Mouse (Mus musculus) embryonic facial prominence, embryonic 14.5 days (tissue): Measurements from ENCODE around the gene Olfr549. TPM values are rescaled to one million over a fixed set of nuclear protein-coding genes. Genes with fewer than 3 reads are reported as not detected.

Source experiments
- ATAC-seq: fragments of 200-750 bp; cut with Nextera tagmentation; 2 replicates; pipeline ENCODE4 v1.8.0; 2017; ENCODE audit warnings: low read depth, moderate number of reproducible peaks, moderate TSS enrichment
- DNase-seq: peaks from one replicate; pipeline ENCODE4 v3.0.0-alpha.2; 2015; ENCODE audit warnings: low spot score
- H3K27ac ChIP-seq: fragments of 300-500 bp; sonication (generic); replicated peaks from 2 replicates; pipeline ENCODE4 v1.5.1; 2014; ENCODE audit warnings: low read depth, mild to moderate bottlenecking, low read length, moderate library complexity
- H3K27me3 ChIP-seq: fragments of 300-500 bp; sonication (generic); replicated peaks from 2 replicates; pipeline ENCODE4 v1.6.1; 2014; ENCODE audit warnings: low read length; ENCODE audit not compliant: control insufficient read depth, insufficient read depth
- H3K36me3 ChIP-seq: fragments of 300-500 bp; sonication (generic); 2 replicates; pipeline ENCODE4 v1.6.1; 2014; ENCODE audit warnings: low read length, mixed read lengths; ENCODE audit not compliant: control insufficient read depth, insufficient read depth
- H3K4me1 ChIP-seq: fragments of 300-500 bp; sonication (generic); 2 replicates; pipeline ENCODE4 v1.6.1; 2014; ENCODE audit warnings: antibody characterized with exemption, low read length; ENCODE audit not compliant: control insufficient read depth, insufficient read depth
- H3K4me2 ChIP-seq: fragments of 300-500 bp; sonication (generic); 2 replicates; pipeline ENCODE4 v1.6.1; 2014; ENCODE audit warnings: low read depth, mild to moderate bottlenecking, low read length, moderate library complexity, mixed read lengths
- H3K4me3 ChIP-seq: fragments of 300-500 bp; sonication (generic); 2 replicates; pipeline ENCODE4 v1.5.1; 2014; ENCODE audit warnings: low read depth, mild to moderate bottlenecking, low read length
- H3K9ac ChIP-seq: fragments of 300-500 bp; sonication (generic); 2 replicates; pipeline ENCODE4 v1.6.1; 2014; ENCODE audit warnings: low read depth, mild to moderate bottlenecking, low read length, moderate library complexity, mixed read lengths
- H3K9me3 ChIP-seq: fragments of 300-500 bp; sonication (generic); 2 replicates; pipeline ENCODE4 v1.6.1; 2016; ENCODE audit warnings: low read length; ENCODE audit not compliant: control insufficient read depth
- WGBS: fragments of 180-500 bp; shearing (Covaris S2); extraction: QIAGEN DNeasy Blood & Tissue Kit; methylation state at CpG from one replicate; pipeline ENCODE4 v1.1.7; 2014; 5-methylcytosine and 5-hydroxymethylcytosine counted together
- polyA plus RNA-seq: library from polyadenylated mRNA; unstranded; fragments of >200 nt; fragmentation: Nextera tagmentation; extraction: Ambion mirVana; gene quantifications from 2 replicates; pipeline ENCODE4 v1.2.1, GENCODE M21; 2014

Olfr549 gene
- polyA plus RNA-seq, 1 experiment from 2014 or later = not detected

DNA sequence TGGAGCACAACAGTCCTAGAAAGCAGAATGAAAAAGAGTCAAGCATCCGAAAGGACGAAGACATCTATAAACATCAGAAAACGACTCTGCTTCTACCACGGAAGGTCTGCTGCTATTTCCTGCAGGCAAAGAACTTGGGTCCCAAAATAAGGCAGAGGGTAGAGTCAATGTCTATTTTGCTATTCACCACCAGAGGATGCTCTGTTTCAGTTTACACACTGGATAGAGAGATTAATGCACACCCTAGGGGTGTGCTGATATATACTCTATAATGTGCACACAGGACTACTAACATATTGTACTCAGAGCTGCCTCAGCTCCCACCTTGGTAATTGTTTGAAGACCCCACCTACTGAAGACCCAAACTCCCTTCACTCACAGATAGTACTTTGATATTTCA is 16.5 kb downstream of the Olfr549 start:
- Histone ChIP-seq H3K9ac (no peak overlapping the region), H3K4me2 (no peak overlapping the region), H3K36me3 (no peaks in the 10 kb centered on the region), H3K4me3 (no peak overlapping the region), H3K9me3 (no peaks in the 10 kb centered on the region), H3K4me1 (no peaks in the 10 kb centered on the region), H3K27ac (no peak overlapping the region), H3K27me3 (no peaks in the 10 kb centered on the region)
- no peak for DNase-seq
- ATAC-seq = no peak
- 81% methylated on average over 4 of the region's 4 CpGs for WGBS

DNA sequence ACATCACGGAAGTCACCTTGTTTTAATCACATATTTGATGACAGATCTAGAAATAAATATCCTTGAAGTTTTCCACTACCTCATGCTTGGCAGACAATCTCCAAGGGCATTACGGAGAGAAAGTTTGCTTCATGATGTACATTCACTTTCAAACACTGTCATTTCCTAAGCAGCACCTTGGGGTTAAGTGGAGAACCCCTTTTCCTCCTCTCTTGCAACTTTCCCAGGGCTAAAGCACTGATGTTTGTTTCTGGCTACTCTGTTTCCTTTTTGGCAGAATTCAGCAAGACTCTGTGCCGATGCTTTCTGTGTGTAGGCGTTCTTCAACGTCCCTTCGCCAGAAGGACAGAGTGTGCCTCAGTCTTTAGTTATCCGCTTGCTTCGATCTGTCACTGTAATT is 21.5 kb downstream of the Olfr549 start, which contains the start of gene Olfr550:
TSS of gene Olfr550 (plus strand) at position 301 of the 400 bp plus-strand sequence.
- no peaks in the 10 kb centered on the region for H3K9me3 ChIP-seq
- H3K9ac ChIP-seq = no peak within 1 kb of the TSS
- 87% methylated on average over 8 of the region's 8 CpGs for WGBS
- ATAC-seq = no peak
- no peak for DNase-seq
- no peak within 1 kb of the TSS for H3K27ac ChIP-seq
- H3K4me1 ChIP-seq = no peaks in the 10 kb centered on the region
- H3K36me3 ChIP-seq = no peaks in the 10 kb centered on the region
- H3K4me2 ChIP-seq = no peak within 1 kb of the TSS
- H3K27me3 ChIP-seq = no peaks in the 10 kb centered on the region
- H3K4me3 ChIP-seq = no peak within 1 kb of the TSS

DNA sequence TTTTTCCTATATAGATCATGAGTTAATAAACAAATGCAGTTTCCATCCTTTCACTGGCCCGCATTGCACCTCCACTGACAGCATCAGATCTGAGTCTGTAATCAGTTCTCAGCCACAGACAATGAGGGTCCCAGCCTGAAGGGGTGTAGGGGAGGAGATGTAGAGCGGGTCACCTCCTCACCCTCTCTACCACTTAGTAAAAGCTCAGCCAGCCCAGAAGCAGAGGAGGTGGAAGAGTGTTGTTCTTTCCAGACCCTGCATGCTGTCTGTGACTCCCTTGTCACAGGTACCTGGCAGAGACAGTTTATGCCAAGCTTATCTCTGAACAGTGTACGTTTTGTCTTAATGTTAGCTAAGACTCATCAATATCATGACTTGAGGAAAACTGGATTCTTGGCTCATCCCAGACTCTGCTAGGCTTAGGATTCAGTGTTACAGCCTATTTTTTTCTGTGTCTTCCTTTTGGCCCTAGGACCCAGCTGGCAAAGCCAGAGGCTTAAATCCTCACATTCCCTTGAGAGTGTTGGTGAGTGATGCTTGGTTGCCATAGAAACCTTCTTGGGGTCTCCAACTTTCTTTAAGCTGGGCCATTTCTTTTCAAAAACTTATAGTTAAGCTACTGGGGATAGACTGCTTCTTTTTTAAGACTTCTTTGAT is 23.6 kb downstream of the Olfr549 start:
- DNase-seq = no peak
- Histone ChIP-seq H3K4me1 (no peaks in the 10 kb centered on the region), H3K4me2 (no peak overlapping the region), H3K9me3 (no peaks in the 10 kb centered on the region), H3K9ac (no peak overlapping the region), H3K36me3 (no peaks in the 10 kb centered on the region), H3K4me3 (no peak overlapping the region), H3K27ac (no peak overlapping the region), H3K27me3 (no peaks in the 10 kb centered on the region)
- 77% methylated on average over 3 of the region's 3 CpGs for WGBS
- no peak for ATAC-seq

GRCm38 (mm10) chr7:102575998-102576397 is 26.3 kb downstream of the Olfr549 start:
- Histone ChIP-seq H3K4me3 (no peak overlapping the region), H3K9me3 (no peaks in the 10 kb centered on the region), H3K27ac (no peak overlapping the region), H3K9ac (no peak overlapping the region), H3K4me2 (no peak overlapping the region), H3K36me3 (no peaks in the 10 kb centered on the region), H3K27me3 (no peaks in the 10 kb centered on the region), H3K4me1 (no peaks in the 10 kb centered on the region)
- WGBS = 57% methylated on average over 6 of the region's 6 CpGs
- ATAC-seq = no peak
- DNase-seq = no peak

- Histone ChIP-seq H3K4me1 (no peaks in the 10 kb centered on the region), H3K4me2 (no peak within 1 kb of the TSS), H3K36me3 (no peaks in the 10 kb centered on the region), H3K4me3 (no peak within 1 kb of the TSS), H3K9ac (no peak within 1 kb of the TSS), H3K27me3 (no peaks in the 10 kb centered on the region), H3K9me3 (no peaks in the 10 kb centered on the region), H3K27ac (no peak within 1 kb of the TSS)
- ATAC-seq (no peak), DNase-seq (no peak)
- 92% methylated on average over 3 of the region's 3 CpGs for WGBS
These were observed 42.1 kb downstream of the Olfr549 start, which contains the start of gene Olfr551 for GRCm38 (mm10) chr7:102591786-102592185. Gene Olfr551, minus strand, starts transcription at chr7:102591886.

DNA sequence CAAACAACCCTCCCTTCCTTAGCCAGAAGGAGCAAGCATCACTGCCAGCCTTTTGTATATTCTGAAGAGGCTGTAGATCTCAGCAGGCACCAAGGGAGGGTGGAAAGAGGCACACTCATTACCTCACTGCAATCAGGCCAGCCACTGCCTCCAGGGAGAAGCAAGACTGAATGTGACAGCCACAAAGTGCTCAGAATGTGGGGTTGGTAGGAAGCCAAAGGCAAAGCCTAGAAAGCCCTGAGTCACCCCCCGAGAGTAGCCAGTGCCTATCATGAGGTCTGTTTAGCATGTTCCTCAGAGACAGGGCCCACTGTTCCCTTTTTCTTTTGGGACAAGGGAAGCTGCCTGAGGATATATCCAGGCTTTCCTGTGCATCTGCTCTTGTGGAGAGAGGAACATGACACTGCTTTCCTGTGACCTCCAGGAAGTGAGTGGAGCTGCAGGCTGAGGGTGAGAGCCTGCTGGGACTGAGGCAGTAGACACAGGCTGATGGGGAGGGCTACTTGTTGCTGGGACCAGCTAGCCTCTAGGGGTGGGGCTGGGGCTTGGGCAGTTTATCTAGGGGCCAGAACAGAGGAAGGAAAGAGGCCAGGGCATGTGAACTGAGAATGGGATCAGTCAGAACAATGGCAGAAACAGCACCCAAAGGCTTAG is 47.8 kb downstream of the Olfr549 start, which contains the start of gene Olfr552:
TSS of gene Olfr552 (plus strand) at position 393 of the 654 bp plus-strand sequence.
- 44% methylated on average over 1 of the region's 1 CpGs for WGBS
- ATAC-seq (no peak), DNase-seq (no peak)
- Histone ChIP-seq H3K4me3 (no peak within 1 kb of the TSS), H3K27ac (no peak within 1 kb of the TSS), H3K4me2 (no peak within 1 kb of the TSS), H3K9ac (no peak within 1 kb of the TSS), H3K36me3 (no peaks in the 10 kb centered on the region), H3K27me3 (no peaks in the 10 kb centered on the region), H3K4me1 (no peaks in the 10 kb centered on the region), H3K9me3 (no peaks in the 10 kb centered on the region)

Other genes with a start within 250 kb of the Olfr549 start
- 98.1 and 123 TPM in 2 replicates for gene Rrm1, start 108.2 kb upstream of the Olfr549 start, polyA plus RNA-seq
- gene Olfr543, start 68.2 kb upstream of the Olfr549 start, polyA plus RNA-seq = 0.31 and 0.97 TPM in 2 replicates
- gene Olfr544, start 61.6 kb upstream of the Olfr549 start, polyA plus RNA-seq = 0.10 and 0.14 TPM in 2 replicates
- gene Olfr545, start 50.3 kb upstream of the Olfr549 start, polyA plus RNA-seq = not detected in 2 replicates
- not detected in 2 replicates for gene Olfr547, start 15.1 kb upstream of the Olfr549 start, polyA plus RNA-seq
- gene Olfr548-ps1, start 9.0 kb upstream of the Olfr549 start, polyA plus RNA-seq = not detected in 2 replicates
- 0.58 and 1.1 TPM in 2 replicates for gene Trim21, start 15.6 kb downstream of the Olfr549 start, polyA plus RNA-seq
- gene Olfr550, start 21.6 kb downstream of the Olfr549 start, polyA plus RNA-seq = 0.33 and 0.71 TPM in 2 replicates
- 0.03 TPM in 1 of 2 replicates, not detected in the other for gene Olfr551, start 42.0 kb downstream of the Olfr549 start, polyA plus RNA-seq
- 0.14 TPM in 1 of 2 replicates, not detected in the other for gene Olfr552, start 47.9 kb downstream of the Olfr549 start, polyA plus RNA-seq
- 0.08 TPM in 1 of 2 replicates, not detected in the other for gene Olfr553, start 68.3 kb downstream of the Olfr549 start, polyA plus RNA-seq
- gene Olfr554, start 88.6 kb downstream of the Olfr549 start, polyA plus RNA-seq = not detected in 2 replicates
- gene Olfr555, start 109.0 kb downstream of the Olfr549 start, polyA plus RNA-seq = not detected in 2 replicates
- not detected in 2 replicates for gene Olfr556, start 115.0 kb downstream of the Olfr549 start, polyA plus RNA-seq
- gene Trim68, start 137.5 kb downstream of the Olfr549 start, polyA plus RNA-seq = 12.6 and 15.4 TPM in 2 replicates
- gene Olfr557, start 146.0 kb downstream of the Olfr549 start, polyA plus RNA-seq = 0.10 and 0.12 TPM in 2 replicates
- gene Olfr558, start 152.3 kb downstream of the Olfr549 start, polyA plus RNA-seq = 0.75 and 1.4 TPM in 2 replicates
- gene Olfr33, start 169.2 kb downstream of the Olfr549 start, polyA plus RNA-seq = not detected in 2 replicates
- gene Olfr559, start 177.6 kb downstream of the Olfr549 start, polyA plus RNA-seq = not detected in 2 replicates
- gene Olfr560, start 209.5 kb downstream of the Olfr549 start, polyA plus RNA-seq = not detected in 2 replicates
- gene Olfr78, start 209.6 kb downstream of the Olfr549 start, polyA plus RNA-seq = 1.0 and 1.5 TPM in 2 replicates
- gene Olfr561, start 221.4 kb downstream of the Olfr549 start, polyA plus RNA-seq = 0.11 TPM in 1 of 2 replicates, not detected in the other